Mouse (Mus musculus) spleen, postnatal 4 days (tissue): ENCODE measurements at regions not wholly inside any gene's neighbourhood (a gene's known extent, or its start where the extent isn't known, plus 50 kb on each side); places are given as distances from the start of the nearest gene placed in this dataset.
"Not testable (repeated sequence)": the region's sequence is repeated elsewhere in the genome, so short reads cannot be mapped to it uniquely, and the experiment has no call there.

ENCODE experiments used
- DNase-seq, 2 experiments: peaks; one replicate each; pipeline ENCODE4 v3.0.0; 2022; ENCODE audit warnings: low spot score in 2 of 2

DNA sequence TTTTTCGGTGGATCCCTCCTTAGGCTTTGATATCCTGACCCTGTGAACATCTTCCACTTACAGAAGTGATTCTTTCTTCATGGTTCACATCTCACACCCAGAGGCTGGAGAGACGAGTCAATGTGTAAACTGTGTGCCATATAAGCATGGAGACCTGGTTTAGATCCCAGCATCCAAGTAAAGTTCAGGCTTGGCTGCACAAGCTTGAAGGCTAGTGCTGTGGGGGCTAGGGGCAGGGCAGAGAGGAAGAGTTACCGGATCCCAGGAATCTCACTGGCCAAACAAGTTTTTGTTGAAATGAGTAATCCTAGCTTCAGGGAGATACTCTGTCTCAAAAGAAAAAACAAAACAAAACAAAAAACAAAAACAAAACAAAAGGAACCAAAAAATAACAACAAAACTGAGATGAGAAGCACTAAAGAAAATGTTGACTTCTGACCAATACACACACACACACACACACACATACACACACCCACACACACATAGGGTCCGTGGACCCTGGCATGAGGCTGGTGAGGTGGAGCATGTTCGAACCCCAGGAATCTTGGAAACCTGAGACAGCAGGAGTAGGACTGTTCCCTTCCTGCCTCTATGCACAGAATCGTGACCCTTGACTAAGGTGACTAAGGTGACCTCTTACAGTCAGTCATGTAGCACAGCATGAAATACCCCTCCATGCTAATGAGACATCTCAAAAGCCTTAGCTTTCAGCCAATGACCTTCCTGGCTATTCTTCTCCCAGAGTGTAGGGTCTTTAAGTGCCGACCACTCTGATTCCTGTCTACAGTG is 55.2 kb downstream of the Gm12728 start:
- DNase-seq, result no peak

DNA sequence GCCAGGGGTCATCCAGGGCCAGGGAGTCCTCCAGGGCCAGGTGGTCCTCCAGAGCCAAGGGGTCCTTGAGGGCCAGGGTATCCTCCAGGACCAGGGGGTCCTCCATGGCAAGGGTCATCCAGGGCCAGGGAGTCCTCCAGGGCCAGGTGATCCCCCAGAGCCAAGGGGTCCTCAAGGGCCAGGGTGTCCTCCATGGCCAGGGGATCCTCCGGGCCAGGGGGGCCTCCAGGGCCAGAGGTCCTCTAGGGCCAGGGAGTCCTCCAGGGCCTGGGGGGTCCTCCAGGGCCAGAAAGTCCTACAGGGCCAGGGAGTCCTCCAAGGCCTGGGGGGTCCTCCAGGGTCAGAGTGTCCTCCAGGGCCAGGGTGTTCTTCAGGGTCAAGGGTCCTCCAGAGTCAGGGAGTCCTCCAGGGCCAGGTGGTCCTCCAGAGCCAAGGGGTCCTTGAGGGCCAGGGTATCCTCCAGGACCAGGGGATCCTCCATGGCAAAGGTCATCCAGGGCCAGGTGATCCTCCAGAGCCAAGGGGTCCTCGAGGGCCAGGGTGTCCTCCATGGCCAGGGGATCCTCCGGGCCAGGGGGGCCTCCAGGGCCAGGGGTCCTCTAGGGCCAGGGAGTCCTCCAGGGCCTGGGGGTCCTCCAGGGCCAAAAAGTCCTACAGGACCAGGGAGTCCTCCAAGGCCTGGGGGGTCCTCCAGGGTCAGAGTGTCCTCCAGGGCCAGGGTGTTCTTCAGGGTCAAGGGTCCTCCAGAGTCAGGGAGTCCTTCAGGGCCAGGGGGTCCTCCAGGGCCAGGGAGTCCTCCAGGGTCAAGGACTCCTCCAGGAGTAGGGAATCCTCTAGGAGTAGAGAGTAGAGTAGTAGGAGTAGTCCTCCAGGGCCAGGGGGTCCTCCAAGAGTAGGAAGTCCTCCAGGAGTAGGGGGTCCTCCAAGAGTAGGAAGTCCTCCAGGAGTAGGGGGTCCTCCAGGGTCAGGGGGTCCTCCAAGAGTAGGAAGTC is 56.6 kb downstream of the Gm12728 start:
- not testable (repeated sequence) for DNase-seq

DNA sequence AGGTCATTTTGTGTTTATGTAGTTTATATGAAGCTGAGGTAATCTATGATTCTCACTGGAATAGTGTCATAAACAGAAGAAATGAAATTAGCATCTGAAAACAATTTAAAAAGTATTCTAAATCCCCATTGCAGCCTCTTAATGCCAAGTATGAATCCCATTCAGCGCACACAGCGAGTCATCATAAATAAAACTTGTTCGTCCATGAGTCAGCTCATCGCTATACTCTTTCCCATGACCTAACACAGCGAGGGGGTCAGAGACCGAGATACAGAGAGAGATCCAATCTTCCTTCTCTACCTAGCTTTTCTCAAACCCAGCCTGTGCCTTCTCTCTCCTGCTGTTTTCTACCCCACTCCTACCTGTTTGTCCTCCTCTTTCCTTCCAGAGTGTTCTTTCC is 63.4 kb downstream of the Gm12728 start:
- no peak for DNase-seq

DNA sequence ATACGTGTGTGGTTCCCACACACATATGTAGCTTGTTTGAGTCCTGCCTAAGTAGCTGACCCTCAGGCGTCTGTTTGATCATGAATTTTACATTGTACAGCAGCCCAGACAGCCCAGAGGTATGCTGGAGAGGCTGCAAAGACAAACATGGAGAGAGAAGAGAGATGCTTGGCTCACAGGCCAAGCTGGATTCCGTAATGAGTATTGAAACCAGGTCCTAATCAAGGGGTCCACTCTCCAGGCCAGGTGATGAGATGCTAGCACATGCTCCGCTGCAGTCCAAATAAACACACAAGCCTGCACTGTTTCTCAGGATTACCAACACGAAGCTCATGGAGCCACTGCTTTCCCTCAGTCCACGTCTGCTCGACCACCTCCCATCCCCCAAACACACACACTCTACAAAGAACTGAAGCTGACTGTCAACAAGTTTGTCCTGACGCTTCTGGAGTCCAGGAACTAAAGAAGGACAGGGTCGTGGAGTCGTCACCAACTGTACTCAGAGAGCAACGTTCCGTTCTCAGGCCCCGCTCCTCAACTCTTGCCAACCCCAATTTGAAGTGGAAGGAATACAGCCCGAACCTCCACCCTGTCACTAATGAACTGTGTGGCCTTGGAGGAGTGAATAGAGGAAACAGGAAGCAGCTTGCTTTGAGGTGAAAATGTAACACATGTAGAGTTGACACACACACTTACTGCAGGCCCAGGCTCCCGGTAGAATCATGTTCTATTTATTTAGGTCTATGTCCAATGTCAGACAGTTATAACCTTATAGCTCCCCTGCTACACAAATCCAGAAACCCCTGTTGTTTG is 69.6 kb downstream of the Gm12728 start:
- no peak for DNase-seq

DNA sequence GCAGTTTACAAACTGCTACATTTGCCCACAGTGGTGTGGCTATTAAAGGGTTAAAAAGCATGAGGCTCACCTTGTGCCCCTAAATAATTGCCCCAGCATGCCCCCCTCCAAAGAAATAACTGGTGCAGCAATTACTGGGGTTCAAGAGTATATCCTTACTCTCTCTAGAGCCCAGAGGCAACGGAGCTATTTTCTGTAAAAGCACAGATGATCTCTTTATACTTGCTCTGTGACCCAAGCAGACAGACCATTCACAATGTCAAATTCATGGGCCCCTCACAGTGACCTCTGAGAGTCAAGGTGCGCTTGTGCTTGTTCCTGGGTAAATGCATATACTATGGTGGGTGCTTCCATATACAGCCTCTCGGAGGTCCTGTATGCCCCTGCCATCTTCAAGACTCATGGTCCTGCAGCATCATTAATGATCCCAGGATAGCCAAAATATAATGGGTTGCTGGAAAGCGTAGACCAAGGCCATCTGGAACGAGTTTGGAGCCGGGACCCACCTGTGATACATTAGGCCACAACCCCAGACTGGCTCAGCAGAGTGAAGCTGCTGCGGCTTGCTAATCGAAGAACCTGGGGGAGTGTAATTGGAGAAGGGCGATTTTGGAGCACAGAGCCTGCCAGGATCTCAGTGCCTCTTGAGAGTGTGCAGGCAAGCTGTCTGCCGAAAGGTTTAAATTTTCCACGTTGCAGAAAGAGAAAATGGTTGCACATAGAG is 71.4 kb downstream of the Gm12728 start:
- no peak for DNase-seq

DNA sequence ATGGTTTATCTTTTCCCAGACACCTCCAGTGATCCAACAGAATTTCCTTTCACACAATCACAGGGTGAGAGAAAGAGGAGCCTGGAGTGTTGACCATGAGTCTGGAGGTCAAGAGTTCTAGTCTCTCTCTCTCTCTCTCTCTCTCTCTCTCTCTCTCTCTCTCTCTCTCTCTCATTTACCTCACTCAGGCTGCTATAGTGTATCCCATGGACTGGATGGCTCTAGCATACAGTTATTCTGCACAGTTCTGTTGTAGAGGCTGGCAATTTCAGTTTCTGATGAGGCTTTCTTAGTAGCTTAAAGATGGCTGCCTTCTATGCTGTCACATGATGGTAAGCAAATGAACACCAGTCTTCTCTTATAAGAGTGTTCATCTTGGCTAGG is 72.0 kb downstream of the Gm12728 start:
- DNase-seq, result no peak

DNA sequence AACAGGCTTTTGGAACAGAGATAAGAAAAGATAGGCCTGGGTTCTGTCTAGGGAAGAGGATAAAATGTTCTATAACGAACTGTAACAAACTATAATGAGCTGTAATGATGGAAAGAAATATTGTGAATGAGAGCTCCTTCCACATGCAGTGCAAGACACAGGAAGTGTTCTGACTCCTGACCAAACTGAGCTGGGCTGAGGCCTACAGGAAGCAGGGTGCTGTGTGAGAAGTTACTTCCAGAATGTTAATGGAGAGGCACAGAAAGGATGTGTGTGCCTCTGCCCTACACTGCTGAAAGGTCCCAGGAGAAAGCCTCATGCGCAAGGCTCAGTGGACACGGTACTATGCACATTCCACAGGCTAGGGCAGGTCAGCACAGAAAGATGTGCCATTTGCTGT is 80.8 kb downstream of the Gm12728 start:
- DNase-seq, result no peak

DNA sequence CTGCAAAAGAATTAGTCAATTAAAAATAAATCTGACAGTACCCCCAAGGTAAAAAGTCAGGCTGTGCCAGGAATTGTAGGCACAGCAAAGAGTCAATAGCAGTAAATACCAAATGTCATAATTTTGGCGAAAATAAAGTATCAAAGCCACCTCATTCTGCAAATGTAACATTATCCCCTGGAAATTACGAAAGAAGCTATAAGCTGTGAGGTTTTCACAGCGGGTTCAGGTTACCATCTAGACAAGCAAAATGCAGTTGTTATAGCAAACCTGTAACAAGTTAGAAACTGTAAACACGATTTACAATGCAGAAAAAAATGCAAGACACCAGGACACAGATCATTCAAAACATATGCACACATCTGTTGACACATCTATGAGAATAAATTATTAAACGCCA is 87.6 kb downstream of the Gm12728 start:
- no peak for DNase-seq

DNA sequence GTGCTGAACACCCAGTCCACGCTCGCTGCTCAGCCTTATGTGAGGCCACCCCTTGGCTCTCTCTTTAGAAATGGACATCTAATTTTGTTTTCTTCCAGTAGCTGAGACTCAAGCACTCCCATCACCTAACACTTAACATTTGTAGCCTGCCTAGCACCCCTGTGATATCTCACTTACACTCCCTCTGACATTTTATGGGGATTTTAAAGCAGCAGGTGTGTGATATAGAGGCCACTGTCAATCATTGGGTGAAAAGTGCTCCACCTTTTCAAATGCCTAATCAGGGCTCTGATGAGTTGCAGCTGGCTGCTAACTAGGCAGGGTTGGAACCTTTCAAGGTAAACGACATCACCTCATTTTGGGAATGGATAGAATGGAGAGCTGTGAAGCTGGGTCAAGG is 90.2 kb downstream of the Gm12728 start:
- no peak for DNase-seq

DNA sequence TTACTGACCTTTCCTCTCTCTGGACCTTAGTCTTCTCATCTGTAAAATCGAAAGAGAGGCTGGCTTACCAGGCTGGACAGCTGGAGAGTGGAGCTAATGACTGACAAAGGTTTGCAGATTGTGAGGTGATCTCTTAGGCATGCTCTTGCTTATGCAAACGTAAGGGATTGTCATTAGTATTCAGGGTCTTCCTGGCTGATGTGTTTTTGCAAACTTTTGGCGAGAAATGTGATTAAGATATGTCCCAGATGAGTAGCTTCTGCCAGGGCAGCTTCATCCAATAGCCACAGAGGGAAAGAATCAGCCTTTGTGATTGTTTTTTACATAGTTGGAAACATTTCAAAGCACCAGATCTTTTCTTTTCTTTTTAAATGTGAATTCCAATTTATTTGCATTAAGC is 95.1 kb downstream of the Gm12728 start:
- DNase-seq, result no peak

DNA sequence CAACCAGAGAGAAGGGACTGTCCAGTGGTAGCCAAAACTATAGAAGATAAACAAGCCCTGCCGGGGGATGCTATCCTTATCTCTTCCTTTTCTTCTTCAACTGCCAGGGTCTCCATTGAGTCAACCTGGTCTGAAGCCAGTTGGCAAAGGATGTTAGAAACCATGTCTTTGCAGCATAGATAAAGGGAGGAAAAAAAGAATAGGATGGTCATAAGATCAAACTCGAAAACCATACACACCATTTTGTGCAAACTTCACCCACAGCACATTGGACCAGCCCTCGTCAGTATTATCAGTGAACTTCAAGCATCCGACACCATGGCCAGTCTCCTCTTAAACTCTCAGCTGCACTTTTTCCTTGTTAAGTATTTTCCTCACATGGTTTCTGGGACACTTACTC is 101.8 kb downstream of the Gm12728 start:
- no peak for DNase-seq

DNA sequence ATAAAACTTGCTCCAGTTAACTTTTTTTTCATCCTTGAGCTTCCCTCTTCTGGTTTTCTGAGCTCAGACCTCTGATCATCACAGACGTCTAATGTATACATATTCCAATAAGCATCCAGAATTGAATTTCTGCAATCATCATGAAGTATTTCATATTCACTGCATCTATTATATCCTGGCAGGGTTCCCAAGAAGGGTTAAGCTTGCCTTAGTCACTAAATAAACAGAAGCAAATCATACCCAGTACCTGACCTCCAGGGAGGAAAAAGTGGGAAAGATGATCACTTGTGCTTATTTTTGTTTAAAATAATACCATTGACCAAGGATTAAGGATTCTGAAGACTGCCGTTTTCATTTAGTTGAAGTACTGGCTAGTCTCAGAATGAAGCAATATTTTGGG is 102.4 kb downstream of the Gm12728 start:
- no peak for DNase-seq

DNA sequence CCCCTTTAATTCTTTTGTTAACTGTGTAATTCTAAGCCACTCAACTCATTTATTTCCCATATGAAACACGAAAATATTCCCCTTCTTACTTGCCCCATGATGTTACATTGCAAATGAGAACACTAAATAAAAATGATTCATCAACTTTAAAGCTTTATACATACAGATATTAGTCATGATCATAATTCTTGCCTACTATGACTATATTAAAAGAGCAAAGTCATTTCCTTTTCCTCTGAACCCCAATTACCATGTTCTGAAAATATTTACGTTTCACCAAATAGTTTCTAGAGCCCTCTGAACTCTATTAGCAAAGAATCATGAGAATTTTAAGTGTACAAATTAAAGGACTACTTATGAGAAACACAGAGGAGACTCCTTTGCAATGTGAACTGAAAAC is 105.4 kb downstream of the Gm12728 start:
- no peak for DNase-seq

DNA sequence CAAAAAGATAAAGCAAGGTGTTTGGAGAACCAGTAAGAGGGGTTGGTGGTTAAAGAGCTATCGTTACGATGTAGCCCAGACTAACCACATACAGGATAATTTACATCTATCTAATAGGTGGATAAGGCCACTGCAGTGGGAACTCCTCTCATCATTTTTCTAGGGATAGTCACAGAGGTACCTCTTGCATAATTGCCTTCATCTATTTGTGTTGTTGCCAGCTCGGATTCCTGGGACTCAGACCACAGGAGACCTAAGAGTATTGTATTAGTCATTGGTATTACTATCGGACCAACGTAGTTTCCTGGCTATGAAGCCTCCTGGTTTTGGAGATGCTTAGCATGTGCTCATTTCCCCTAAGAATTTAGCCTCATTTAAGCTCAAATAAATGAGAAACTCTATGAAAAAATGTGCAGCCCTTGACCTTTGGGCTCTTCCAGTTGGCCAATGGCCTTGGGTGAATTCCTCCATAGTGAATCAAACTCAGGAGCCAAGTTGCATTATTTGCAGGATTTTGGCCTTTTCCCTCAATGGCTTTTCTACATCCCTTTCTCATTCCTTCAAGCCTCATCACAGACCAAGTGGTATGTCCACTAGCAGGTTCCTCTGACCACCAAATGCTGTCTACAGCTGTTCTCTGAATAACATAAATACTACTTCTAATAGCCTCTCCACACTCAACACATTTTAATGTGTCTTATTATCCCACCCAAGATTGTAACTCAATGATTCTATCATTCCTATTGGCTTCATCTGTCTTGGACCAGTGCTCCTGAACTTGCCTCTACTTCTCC is 108.6 kb downstream of the Gm12728 start:
- DNase-seq, result no peak

DNA sequence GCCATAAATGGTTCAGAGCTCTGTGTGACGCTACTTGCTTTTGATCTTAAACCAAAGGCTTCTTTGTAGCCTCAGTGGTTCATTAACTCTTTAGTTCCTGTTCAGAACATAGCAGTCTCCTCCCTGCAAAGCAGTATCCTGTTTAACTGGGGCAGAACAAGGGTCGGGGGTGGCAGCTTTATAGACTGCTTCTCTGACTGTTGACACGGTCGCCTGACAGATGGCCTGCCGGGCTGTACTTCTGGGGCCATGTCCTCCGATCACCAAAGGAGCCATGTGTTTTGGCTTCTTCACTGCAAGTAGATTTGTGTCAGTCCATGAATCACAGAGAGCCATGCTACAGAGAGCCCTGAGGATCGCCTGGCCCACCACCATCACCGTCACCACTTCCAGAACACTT is 115.2 kb downstream of the Gm12728 start:
- no peak for DNase-seq

DNA sequence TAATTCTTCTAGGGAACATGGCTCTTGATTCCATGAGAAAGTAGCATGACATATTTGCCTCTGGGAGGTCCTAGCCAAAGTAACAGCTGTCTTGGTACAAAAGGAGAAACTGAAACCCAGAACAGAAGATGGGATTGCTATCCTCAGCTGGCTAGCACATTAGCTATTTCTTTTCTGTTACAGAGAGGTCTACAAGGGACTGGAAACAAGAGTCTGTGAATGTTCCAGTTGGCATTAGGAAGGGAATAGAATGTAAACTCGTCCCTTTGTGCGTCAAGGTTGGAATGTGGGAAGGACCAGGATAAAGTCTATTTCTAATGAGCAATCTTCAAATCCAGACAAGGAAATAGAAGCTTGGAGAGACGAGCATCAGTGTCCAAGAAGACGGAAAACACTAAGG is 116.7 kb downstream of the Gm12728 start:
- DNase-seq, result no peak

DNA sequence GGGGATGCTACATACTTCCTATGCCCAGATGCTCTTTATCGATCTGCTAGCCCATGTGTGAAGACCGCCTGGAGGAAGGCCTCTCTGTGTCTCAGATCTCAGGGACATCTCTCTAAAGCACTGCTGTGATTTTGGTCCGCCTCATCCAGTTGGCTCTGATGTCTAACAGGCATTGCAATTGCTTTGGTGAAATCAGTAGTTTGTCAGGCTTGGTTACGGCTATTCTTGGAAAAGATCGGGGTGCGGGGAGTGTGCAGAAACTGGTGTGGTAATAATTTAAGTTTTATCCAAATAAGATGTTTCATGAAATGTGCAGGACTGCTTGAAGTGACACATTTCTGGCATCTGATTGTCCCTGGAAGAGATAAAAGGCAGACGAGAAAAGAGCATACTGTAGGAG is 117.9 kb downstream of the Gm12728 start:
- no peak for DNase-seq

DNA sequence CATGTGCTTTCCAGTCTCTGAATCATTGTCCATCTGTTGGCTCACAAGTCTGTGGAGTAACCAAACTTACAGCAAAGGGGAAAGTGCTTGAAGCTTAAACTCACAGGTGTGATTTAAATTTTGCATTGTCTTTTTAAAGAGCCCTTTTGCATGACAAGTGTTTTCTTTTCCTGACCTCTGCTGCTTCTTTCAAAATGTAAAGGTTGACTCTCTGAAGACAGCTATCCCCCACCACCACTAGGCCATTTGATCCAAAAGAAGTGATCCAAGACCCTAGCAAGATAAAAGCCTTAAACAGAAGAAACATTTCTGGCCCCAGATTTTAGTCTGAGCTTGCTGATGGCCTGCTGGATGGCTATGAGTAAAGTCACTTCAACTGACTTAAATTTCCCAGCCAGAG is 118.6 kb downstream of the Gm12728 start:
- no peak for DNase-seq

DNA sequence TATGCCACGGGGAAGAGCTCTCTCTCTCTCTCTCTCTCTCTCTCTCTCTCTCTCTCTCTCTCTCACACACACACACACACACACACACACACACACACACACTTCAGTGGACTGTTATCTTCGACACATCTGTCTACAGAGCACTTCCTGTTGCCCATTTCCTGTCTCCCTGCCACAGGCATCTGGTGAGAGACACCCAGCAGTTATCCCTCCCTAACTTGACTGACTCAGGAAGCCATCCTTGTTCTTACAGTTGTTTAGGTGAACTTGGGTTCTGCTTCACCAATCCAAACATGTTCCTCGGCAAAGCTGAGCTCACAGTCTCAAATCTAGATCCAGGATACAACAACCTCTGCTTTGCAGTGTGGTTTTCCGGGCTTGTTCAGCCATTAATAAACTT is 119.6 kb downstream of the Gm12728 start:
- no peak for DNase-seq

DNA sequence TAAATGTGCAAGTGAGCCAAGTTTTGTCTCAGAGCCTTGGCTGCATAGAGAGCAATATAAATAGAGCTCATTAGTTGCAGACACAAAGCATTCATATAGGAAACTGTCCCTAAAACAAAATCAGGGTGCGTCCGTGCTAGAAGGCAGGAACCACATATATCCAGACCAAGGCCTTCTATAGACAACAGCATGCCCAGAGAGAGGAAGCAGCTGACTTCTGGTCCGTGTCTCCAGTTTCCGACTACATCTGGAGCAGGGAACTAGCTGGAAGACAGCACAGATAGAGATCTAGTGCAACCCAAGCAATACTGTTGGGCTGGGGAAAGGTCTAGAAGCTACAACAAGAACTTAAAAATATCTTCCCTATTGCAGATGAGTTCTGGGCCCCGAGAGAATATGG is 121.0 kb downstream of the Gm12728 start:
- DNase-seq, result no peak

DNA sequence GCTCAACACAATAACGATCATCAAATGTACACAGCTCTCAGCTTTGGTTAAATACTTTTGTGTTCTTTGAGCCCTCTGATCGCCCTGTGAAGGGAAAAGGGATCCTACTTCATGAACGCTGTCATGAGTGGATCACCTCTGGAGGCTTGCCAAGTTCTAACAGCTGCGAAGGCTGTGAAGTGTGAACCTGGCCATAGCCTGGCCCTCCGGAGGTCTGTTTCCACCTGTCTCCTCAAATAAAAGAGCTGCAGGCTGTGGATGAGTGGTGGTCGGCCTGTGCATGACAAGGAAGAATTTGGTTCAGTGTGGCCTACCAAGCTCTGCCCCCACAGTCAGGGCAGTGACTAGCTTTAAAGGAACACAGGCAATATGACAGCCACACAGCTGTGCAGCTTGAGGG is 122.0 kb downstream of the Gm12728 start:
- DNase-seq, result no peak
